Mouse (Mus musculus): Measurements from ENCODE around the gene Twf1. TPM values are rescaled to one million over a fixed set of nuclear protein-coding genes. Genes with fewer than 3 reads are reported as not detected.

Twf1 gene
- polyA plus RNA-seq, 1 experiment from 2014 or later: 87.4 TPM

DNA sequence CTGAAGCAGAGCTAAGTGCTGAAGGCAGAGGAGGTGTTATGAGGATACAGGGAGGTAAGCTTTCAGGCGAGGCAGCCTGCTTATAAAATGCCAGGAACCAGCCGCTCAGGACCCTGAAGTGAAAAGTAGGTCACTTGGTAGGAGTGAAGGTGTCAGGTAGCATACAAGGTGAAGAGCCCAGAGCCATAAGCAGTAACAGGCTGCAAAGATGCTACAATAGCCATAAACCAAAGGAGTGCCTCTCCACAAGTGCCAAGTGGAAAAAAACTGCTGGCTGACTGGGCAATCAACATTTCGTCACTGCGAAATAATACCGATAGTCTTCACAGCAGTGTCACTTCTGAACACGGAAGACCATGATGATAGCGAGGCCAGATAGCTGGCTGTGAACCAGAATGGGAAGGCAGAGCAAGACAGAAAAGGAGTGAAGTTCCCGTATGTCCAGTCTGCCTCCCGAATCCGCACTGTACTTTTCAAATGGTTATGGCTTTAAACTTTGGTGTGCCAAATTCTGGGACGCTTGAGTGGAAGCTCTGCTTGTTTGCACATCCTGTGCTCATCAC is 10.5 kb upstream of the Twf1 start:
- no peaks in the 10 kb centered on the region for H3K9me3 ChIP-seq
- ATAC-seq (ENCODE audit: insufficient number of reproducible peaks, low FRiP score, low TSS enrichment, low read depth): no peak
- H3K27ac ChIP-seq: no peak overlapping the region
- no peak overlapping the region for H3K9ac ChIP-seq
- no peak overlapping the region for H3K4me3 ChIP-seq
- 72% methylated on average over 11 of the region's 11 CpGs for WGBS
- H3K4me2 ChIP-seq: no peak overlapping the region
- no peaks in the 10 kb centered on the region for H3K4me1 ChIP-seq
- H3K36me3 ChIP-seq: no peaks in the 10 kb centered on the region
- H3K27me3 ChIP-seq: no peaks in the 10 kb centered on the region

DNA sequence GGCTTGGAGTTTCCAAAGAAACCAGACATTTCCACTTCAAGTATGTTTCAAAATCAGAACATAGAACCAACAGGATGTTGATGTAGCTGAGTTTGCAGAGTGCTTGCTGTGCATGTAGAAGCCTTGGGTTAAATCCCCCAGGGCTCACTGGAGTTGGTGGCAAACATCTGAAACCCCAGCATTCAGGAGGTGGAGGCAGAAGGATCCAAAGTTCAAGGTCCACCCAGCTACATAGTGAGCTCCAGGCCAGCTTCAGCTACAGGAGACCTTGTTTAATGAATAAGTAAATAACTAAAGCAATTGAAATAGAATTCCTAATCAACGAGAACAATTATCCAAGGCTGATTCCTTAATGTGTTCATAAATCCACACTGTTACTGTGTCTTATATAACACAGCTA is 3.9 kb upstream of the Twf1 start:
- no peak overlapping the region for H3K4me3 ChIP-seq
- H3K27ac ChIP-seq: no peak overlapping the region
- no peak overlapping the region for H3K9ac ChIP-seq
- H3K4me1 ChIP-seq: 0 out of 2 replicates have a peak, but pooled peaks cover 3% of the 10 kb centered on the region
- H3K27me3 ChIP-seq: no peaks in the 10 kb centered on the region
- WGBS: 60% methylated on average over 1 of the region's 1 CpGs
- no peaks in the 10 kb centered on the region for H3K9me3 ChIP-seq
- H3K36me3 ChIP-seq: no peaks in the 10 kb centered on the region
- no peak overlapping the region for H3K4me2 ChIP-seq
- no peak for ATAC-seq (ENCODE audit: insufficient number of reproducible peaks, low FRiP score, low TSS enrichment, low read depth)

DNA sequence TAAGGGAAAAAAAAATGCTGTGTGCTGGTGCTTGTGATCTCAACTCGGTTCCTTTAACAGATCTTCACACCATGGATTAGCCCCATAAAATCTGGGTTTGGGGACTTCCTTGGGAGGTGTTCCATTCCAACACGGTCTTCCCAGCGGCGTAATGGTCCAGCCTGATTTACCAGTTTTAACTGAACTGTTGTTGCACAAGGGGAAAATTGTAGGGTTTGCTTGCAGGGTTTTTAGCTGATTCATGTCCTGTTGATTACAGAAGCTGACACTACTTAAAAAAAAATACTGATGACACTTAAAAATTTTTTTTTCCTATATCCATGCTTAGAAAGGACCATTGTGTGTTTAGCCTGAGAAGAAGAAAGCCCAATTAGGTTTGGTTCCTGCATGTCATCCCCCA is 1.7 kb upstream of the Twf1 start:
- no peak for ATAC-seq (ENCODE audit: insufficient number of reproducible peaks, low FRiP score, low TSS enrichment, low read depth)
- 45% methylated on average over 4 of the region's 4 CpGs for WGBS
- Histone ChIP-seq H3K4me3 (no peak overlapping the region), H3K4me2 (no peak overlapping the region), H3K4me1 (peaks cover 6% of the 10 kb centered on the region; the same call in 1 of the 2 replicates), H3K36me3 (no peaks in the 10 kb centered on the region), H3K9ac (no peak overlapping the region), H3K9me3 (no peaks in the 10 kb centered on the region), H3K27ac (peak overlapping the region; percentile 67), H3K27me3 (no peaks in the 10 kb centered on the region)

DNA sequence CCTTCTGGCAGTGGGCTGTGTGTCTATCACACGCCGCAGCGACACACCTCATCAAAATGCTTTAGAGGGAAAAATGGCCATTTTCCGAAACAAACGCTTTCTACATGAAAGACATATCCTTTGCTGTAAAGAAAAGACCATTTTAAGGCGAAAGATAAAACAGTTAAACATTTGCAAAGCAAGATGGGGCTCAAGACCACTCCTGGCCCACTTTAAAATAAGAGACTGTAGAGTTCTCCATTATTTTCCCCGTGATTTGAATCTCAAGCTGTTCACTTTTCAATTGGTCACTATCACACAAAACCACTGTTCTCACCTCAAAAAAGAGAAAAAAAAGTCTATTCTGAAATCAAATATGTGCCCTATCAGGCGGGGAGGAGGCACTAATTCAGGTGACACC is 394 bp upstream of the Twf1 start:
- Histone ChIP-seq H3K27ac (no peak overlapping the region), H3K9ac (no peak overlapping the region), H3K4me1 (peaks cover 6% of the 10 kb centered on the region; the same call in 1 of the 2 replicates), H3K4me2 (peak overlapping the region; percentile 44), H3K4me3 (peak overlapping the region; percentile 97), H3K36me3 (peaks cover 10% of the 10 kb centered on the region), H3K9me3 (no peaks in the 10 kb centered on the region), H3K27me3 (no peaks in the 10 kb centered on the region)
- ATAC-seq (ENCODE audit: insufficient number of reproducible peaks, low FRiP score, low TSS enrichment, low read depth): no peak
- WGBS: 11% methylated on average over 8 of the region's 8 CpGs

- Histone ChIP-seq H3K9ac (no peak overlapping the region), H3K9me3 (no peaks in the 10 kb centered on the region), H3K4me2 (peak overlapping the region; percentile 63), H3K27ac (no peak overlapping the region), H3K4me1 (peaks cover 6% of the 10 kb centered on the region; the same call in 1 of the 2 replicates), H3K27me3 (no peaks in the 10 kb centered on the region), H3K4me3 (peak overlapping the region; percentile 97), H3K36me3 (peaks cover 30% of the 10 kb centered on the region)
- ATAC-seq (ENCODE audit: insufficient number of reproducible peaks, low FRiP score, low TSS enrichment, low read depth): no peak
- WGBS: 58% methylated on average over 9 of the region's 9 CpGs
These were observed 1.6 kb downstream of the Twf1 start for GRCm38 (mm10) chr15:94587826-94588715.

GRCm38 (mm10) chr15:94584738-94585137 is 5.0 kb downstream of the Twf1 start:
- Histone ChIP-seq H3K4me1 (peaks cover 3% of the 10 kb centered on the region; the same call in 1 of the 2 replicates), H3K4me2 (no peak overlapping the region), H3K4me3 (no peak overlapping the region), H3K27ac (no peak overlapping the region), H3K9ac (no peak overlapping the region), H3K27me3 (no peaks in the 10 kb centered on the region), H3K36me3 (peaks cover 59% of the 10 kb centered on the region), H3K9me3 (no peaks in the 10 kb centered on the region)
- ATAC-seq (ENCODE audit: insufficient number of reproducible peaks, low FRiP score, low TSS enrichment, low read depth): no peak
- WGBS: 87% methylated on average over 4 of the region's 4 CpGs

DNA sequence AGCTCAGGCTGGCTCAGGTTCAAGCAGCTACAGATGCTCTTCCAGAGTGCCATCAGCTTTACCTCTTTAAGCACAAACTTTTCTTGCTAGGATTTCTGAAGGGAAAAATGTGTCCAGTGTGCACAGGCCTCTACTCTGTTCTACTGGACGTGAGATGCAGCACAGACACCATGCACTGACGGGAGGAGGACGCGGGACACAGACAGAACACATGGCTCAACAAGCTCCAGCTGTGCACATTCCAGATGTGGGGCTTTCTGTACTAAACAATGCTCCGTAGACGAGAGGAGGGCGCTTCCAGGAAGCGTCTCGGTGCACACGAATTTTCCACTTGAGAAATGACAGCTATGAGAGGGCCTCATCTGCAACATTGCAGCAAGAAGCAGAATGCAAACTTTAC is 6.5 kb downstream of the Twf1 start:
- H3K9me3 ChIP-seq: no peaks in the 10 kb centered on the region
- H3K4me2 ChIP-seq: no peak overlapping the region
- H3K36me3 ChIP-seq: peaks cover 68% of the 10 kb centered on the region
- H3K4me3 ChIP-seq: no peak overlapping the region
- no peak overlapping the region for H3K9ac ChIP-seq
- peaks cover 3% of the 10 kb centered on the region; the same call in 1 of the 2 replicates for H3K4me1 ChIP-seq
- H3K27me3 ChIP-seq: no peaks in the 10 kb centered on the region
- H3K27ac ChIP-seq: no peak overlapping the region
- WGBS: 81% methylated on average over 10 of the region's 10 CpGs
- no peak for ATAC-seq (ENCODE audit: insufficient number of reproducible peaks, low FRiP score, low TSS enrichment, low read depth)

DNA sequence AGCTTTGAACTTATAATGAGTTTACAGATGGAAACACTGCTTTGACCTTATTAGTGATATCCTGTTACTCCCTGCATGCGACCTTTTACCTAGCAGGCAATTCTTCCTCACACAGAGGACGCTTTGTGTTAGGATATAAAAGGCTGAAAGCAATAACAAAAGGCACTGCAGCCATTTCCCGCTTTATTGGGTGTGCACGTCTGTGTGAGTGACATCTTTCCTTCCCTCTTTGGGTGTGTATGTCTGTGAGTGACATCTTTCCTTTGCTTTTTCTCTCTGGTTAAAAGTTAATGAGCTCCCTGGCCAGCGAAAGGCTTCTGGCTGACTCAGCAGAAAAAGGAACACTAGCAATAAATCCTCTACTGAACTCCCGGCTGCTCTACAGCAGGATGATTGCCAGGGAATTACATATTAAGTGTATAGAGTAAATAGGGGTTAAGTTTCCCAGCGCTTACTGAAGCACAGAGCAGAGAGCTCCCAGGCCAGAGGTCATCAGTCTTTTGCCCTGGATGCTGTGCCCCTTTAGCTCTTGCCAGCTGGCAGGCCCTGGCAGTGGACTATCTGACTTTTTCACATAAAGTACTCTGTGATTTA is 7.6 kb downstream of the Twf1 start:
- peaks cover 70% of the 10 kb centered on the region for H3K36me3 ChIP-seq
- 45% methylated on average over 7 of the region's 7 CpGs for WGBS
- no peaks in the 10 kb centered on the region for H3K27me3 ChIP-seq
- H3K4me1 ChIP-seq: no peaks in the 10 kb centered on the region
- no peak for ATAC-seq (ENCODE audit: insufficient number of reproducible peaks, low FRiP score, low TSS enrichment, low read depth)
- H3K27ac ChIP-seq: no peak overlapping the region
- H3K9me3 ChIP-seq: no peaks in the 10 kb centered on the region
- H3K4me2 ChIP-seq: no peak overlapping the region
- no peak overlapping the region for H3K9ac ChIP-seq
- no peak overlapping the region for H3K4me3 ChIP-seq

- no peak for ATAC-seq (ENCODE audit: insufficient number of reproducible peaks, low FRiP score, low TSS enrichment, low read depth)
- WGBS: 78% methylated on average over 4 of the region's 4 CpGs
These were observed 15.0 kb downstream of the Twf1 start for GRCm38 (mm10) chr15:94574566-94575268.

DNA sequence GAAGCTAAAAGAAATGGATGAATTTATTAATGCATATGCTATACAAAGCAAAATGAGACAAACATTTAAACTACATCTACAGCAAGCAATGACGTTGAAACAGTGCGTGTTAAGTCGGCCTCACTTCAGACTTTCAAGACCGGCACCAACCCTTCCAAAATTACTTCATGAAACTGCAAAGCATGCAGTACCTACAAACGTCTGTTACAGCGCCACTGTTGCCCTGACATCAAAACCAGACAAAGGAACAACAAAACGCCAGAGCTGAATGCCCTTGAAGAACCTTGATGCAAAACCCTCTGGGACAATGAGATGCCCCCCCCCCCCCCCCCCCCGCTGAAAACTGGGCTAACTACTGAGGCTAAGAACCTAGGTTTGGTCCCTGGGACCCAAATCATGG is 16.9 kb downstream of the Twf1 start:
- Histone ChIP-seq H3K4me2 (no peak overlapping the region), H3K9ac (no peak overlapping the region), H3K4me1 (no peaks in the 10 kb centered on the region), H3K4me3 (no peak overlapping the region), H3K9me3 (no peaks in the 10 kb centered on the region), H3K27me3 (no peaks in the 10 kb centered on the region), H3K27ac (no peak overlapping the region), H3K36me3 (no peaks in the 10 kb centered on the region)
- 74% methylated on average over 8 of the region's 8 CpGs for WGBS
- ATAC-seq (ENCODE audit: insufficient number of reproducible peaks, low FRiP score, low TSS enrichment, low read depth): no peak

More at GRCm38 (mm10) chr15:94574566-94575268, 15.0 kb downstream of the Twf1 start:
- H3K9ac ChIP-seq: no peak overlapping the region
- H3K4me2 ChIP-seq: no peak overlapping the region
- no peak overlapping the region for H3K4me3 ChIP-seq
- no peak overlapping the region for H3K27ac ChIP-seq
- H3K36me3 ChIP-seq: peaks cover 11% of the 10 kb centered on the region
- H3K4me1 ChIP-seq: no peaks in the 10 kb centered on the region
- H3K9me3 ChIP-seq: no peaks in the 10 kb centered on the region
- H3K27me3 ChIP-seq: no peaks in the 10 kb centered on the region

- Histone ChIP-seq H3K27me3 (no peaks in the 10 kb centered on the region), H3K9me3 (no peaks in the 10 kb centered on the region), H3K4me2 (no peak overlapping the region), H3K27ac (no peak overlapping the region), H3K4me3 (no peak overlapping the region), H3K9ac (no peak overlapping the region), H3K36me3 (no peaks in the 10 kb centered on the region), H3K4me1 (no peaks in the 10 kb centered on the region)
- WGBS: 81% methylated on average over 4 of the region's 4 CpGs
- ATAC-seq (ENCODE audit: insufficient number of reproducible peaks, low FRiP score, low TSS enrichment, low read depth): no peak
These were observed 18.2 kb downstream of the Twf1 start for GRCm38 (mm10) chr15:94571501-94571900.

All from limb, embryonic 15.5 days (tissue).